In the genomic region with DNA sequence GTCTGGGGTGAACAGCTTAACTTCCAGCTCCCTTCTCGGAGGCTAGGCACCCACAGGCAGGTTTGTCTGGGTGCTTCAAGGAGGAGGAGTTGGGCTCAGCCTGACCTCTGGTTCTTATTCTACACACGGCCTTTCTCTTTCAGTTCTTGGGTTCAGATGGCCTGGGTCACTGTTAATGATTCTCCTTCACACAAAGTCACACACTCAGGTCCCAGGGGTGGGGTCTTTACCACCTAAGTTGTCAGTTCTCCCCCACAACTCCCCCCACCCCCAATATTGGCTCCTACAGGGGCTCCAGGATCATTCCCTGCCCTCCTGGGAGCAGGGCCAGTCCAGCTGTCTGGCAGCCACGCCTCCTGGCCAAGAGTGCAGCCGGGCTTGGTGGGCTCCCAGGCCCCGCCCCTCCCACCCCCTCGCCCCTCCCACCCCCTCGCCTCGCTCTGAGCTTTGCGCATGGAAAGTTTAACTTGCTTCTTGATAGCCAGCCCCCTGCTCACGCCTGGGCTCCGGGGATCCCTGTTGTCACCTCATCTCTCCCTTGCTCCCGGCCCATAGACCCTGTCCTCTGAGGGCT, we compare ENCODE assay signal across 10 mouse cellular contexts.
DNase-seq lines count a peak whose midpoint lies in the region; ATAC-seq and TF ChIP-seq lines count a peak whose summit lies in the region.
"Had no signal": no experiment of that assay in that cellular context is flagged by ENCODE, and none has a peak within 500 bp of the region (broad histone marks: within the 10 kb centered on the region; RNA-seq: fewer than 3 reads in every experiment).

No protein-coding gene starts in this region.

- peak overlapping the region; percentile 17; the same call in 1 of the 2 replicates for H3K4me2 ChIP-seq in kidney, embryonic 14.5 days (replicated peaks; ENCODE audit: low read depth, low read length)
- peak overlapping the region; percentile 32; the same call in 1 of the 2 replicates for H3K4me2 ChIP-seq in forebrain, embryonic 11.5 days (ENCODE audit: low read depth, low read length, severe bottlenecking)
- peak overlapping the region; percentile 29 for H3K4me2 ChIP-seq in neural tube, embryonic 12.5 days (replicated peaks)

- H3K27ac ChIP-seq in kidney, embryonic 14.5 days (ENCODE audit: low read depth, low read length): 0 out of 2 replicates have a peak overlapping the region, but pooled peaks have one; percentile 4
- no peak overlapping the region for H3K27ac ChIP-seq in kidney, adult 2 months (ENCODE audit: insufficient read depth, low read depth, low read length)
- H3K27ac ChIP-seq in forebrain, embryonic 11.5 days (ENCODE audit: low read depth, low read length): peak overlapping the region; percentile 37; the same call in 1 of the 2 replicates
- peak overlapping the region; percentile 32 for H3K27ac ChIP-seq in limb, embryonic 10.5 days
- H3K27ac ChIP-seq in neural tube, embryonic 12.5 days: peak overlapping the region; percentile 62
- H3K27ac ChIP-seq: heart, adult 2 months had no signal

- H3K36me3 ChIP-seq in kidney, embryonic 14.5 days (ENCODE audit: control insufficient read depth, insufficient read depth, low read length): no peaks in the 10 kb centered on the region
- no peaks in the 10 kb centered on the region for H3K36me3 ChIP-seq in kidney, adult 2 months (ENCODE audit: control insufficient read depth, insufficient read depth, low read length)
- H3K36me3 ChIP-seq in forebrain, embryonic 11.5 days (ENCODE audit: control insufficient read depth, insufficient read depth, low read length): no peaks in the 10 kb centered on the region
- H3K36me3 ChIP-seq in limb, embryonic 10.5 days: no peaks in the 10 kb centered on the region
- H3K36me3 ChIP-seq in neural tube, embryonic 12.5 days: no peaks in the 10 kb centered on the region

- H3K9me3 ChIP-seq in kidney, embryonic 14.5 days (ENCODE audit: control insufficient read depth, low read length): no peaks in the 10 kb centered on the region
- H3K9me3 ChIP-seq in forebrain, embryonic 11.5 days (ENCODE audit: control insufficient read depth, low read length): no peaks in the 10 kb centered on the region
- H3K9me3 ChIP-seq in limb, embryonic 10.5 days (replicated peaks): no peaks in the 10 kb centered on the region
- H3K9me3 ChIP-seq in neural tube, embryonic 12.5 days: no peaks in the 10 kb centered on the region

- no peak for TF ChIP-seq POLR2A in kidney, adult 2 months (IDR thresholded peaks at IDR 0.05; ENCODE audit: low read depth, low read length)

- no peak for TF ChIP-seq CTCF in kidney, adult 2 months (conservative IDR thresholded peaks at IDR 0.05; ENCODE audit: insufficient read depth, insufficient read length, low read depth, low read length)

- H3K9ac ChIP-seq in kidney, embryonic 14.5 days (ENCODE audit: low read depth, low read length): no peak overlapping the region
- H3K9ac ChIP-seq in forebrain, embryonic 11.5 days (ENCODE audit: low read length): no peak overlapping the region
- no peak overlapping the region for H3K9ac ChIP-seq in neural tube, embryonic 12.5 days

- peaks cover 78% of the 10 kb centered on the region for H3K4me1 ChIP-seq in kidney, embryonic 14.5 days (ENCODE audit: control insufficient read depth, insufficient read depth, low read length)
- peaks cover 12% of the 10 kb centered on the region for H3K4me1 ChIP-seq in kidney, adult 2 months (ENCODE audit: control insufficient read depth, insufficient read depth, low read length)
- H3K4me1 ChIP-seq in forebrain, embryonic 11.5 days (replicated peaks; ENCODE audit: control insufficient read depth, insufficient read depth, low read length): peaks cover 83% of the 10 kb centered on the region
- H3K4me1 ChIP-seq in limb, embryonic 10.5 days: peaks cover 100% of the 10 kb centered on the region
- H3K4me1 ChIP-seq in neural tube, embryonic 12.5 days: peaks cover 100% of the 10 kb centered on the region

- DNase-seq in kidney, adult 2 months: no peak
- peak; percentile 81 for DNase-seq in forebrain, embryonic 11.5 days (ENCODE audit: low spot score)
- peak; percentile 77 for DNase-seq in limb, embryonic 10.5 days (ENCODE audit: low spot score)
- no peak for DNase-seq in cerebellum, adult 11-12 months
- DNase-seq in frontal cortex, adult 2 months (ENCODE audit: extremely low spot score in 1 of 2, low spot score in 1 of 2): no peak

- WGBS in kidney, embryonic 14.5 days: 13% methylated on average over 12 of the region's 12 CpGs
- WGBS in kidney, adult 2 months: 45% methylated on average over 12 of the region's 12 CpGs
- 9% methylated on average over 10 of the region's 12 CpGs for WGBS in forebrain, embryonic 11.5 days
- WGBS in limb, embryonic 10.5 days: 5% methylated on average over 12 of the region's 12 CpGs
- WGBS in neural tube, embryonic 12.5 days: 4% methylated on average over 12 of the region's 12 CpGs

- ATAC-seq in kidney, embryonic 14.5 days (ENCODE audit: low FRiP score, low TSS enrichment): peak; percentile 32
- no peak for ATAC-seq in forebrain, embryonic 11.5 days (replicated peaks; ENCODE audit: low FRiP score)
- ATAC-seq in neural tube, embryonic 12.5 days (ENCODE audit: low FRiP score, low read depth): no peak
- no peak for ATAC-seq in CD4-positive, CD25-positive, alpha-beta regulatory T cell, adult 4 months

- no peak overlapping the region; the same call in 1 of the 2 replicates for H3K4me3 ChIP-seq in kidney, embryonic 14.5 days (ENCODE audit: low read length)
- no peak overlapping the region for H3K4me3 ChIP-seq in kidney, adult 2 months (ENCODE audit: insufficient read depth, low read depth, low read length)
- H3K4me3 ChIP-seq in forebrain, embryonic 11.5 days (ENCODE audit: low read depth, low read length): no peak overlapping the region
- H3K4me3 ChIP-seq in limb, embryonic 10.5 days: peak overlapping the region; percentile 23
- H3K4me3 ChIP-seq in neural tube, embryonic 12.5 days: no peak overlapping the region
- H3K4me3 ChIP-seq: heart, adult 2 months had no signal

- no peaks in the 10 kb centered on the region for H3K27me3 ChIP-seq in kidney, embryonic 14.5 days (ENCODE audit: control insufficient read depth, insufficient read depth, low read length)
- no peaks in the 10 kb centered on the region for H3K27me3 ChIP-seq in kidney, adult 2 months (replicated peaks; ENCODE audit: control insufficient read depth, insufficient read depth, low read length)
- H3K27me3 ChIP-seq in forebrain, embryonic 11.5 days (ENCODE audit: control insufficient read depth, insufficient read depth, low read length): peaks cover 7% of the 10 kb centered on the region
- peaks cover 32% of the 10 kb centered on the region for H3K27me3 ChIP-seq in limb, embryonic 10.5 days (ENCODE audit: low read depth, poor library complexity, severe bottlenecking)
- no peaks in the 10 kb centered on the region for H3K27me3 ChIP-seq in neural tube, embryonic 12.5 days (replicated peaks)
- H3K27me3 ChIP-seq: CH12.LX had no signal

Comparison
In these comparisons a context has a peak if more than half of its experiments do, and no peak if none do; other contexts are left out.
1. DNase-seq: peak in forebrain, embryonic 11.5 days (single experiment) and limb, embryonic 10.5 days (single experiment); none in kidney, adult 2 months (single experiment), cerebellum, adult 11-12 months (single experiment) and frontal cortex, adult 2 months (0 of 2).
2. Peak in every context shown above with its lines, with median percentiles within 50 percentile points of each other: H3K4me2 ChIP-seq.